Mouse (Mus musculus) neural tube, embryonic 13.5 days (tissue): Measurements from ENCODE around the gene Gm21969. TPM values are rescaled to one million over a fixed set of nuclear protein-coding genes. Genes with fewer than 3 reads are reported as not detected.
A peak's percentile ranks its signal among the peaks of the same experiment; 100 is the strongest.

Experiments
- ATAC-seq: fragments of 200-750 bp; cut with Nextera tagmentation; 2 replicates; pipeline ENCODE4 v1.8.0; 2017; ENCODE audit warnings: low read depth, mild to moderate bottlenecking, moderate TSS enrichment, moderate library complexity
- H3K27ac ChIP-seq: fragments of 300-500 bp; sonication (generic); replicated peaks from 2 replicates; pipeline ENCODE4 v1.5.1; 2015; ENCODE audit warnings: moderate library complexity, mild to moderate bottlenecking, inconsistent platforms
- H3K27me3 ChIP-seq: fragments of 300-500 bp; sonication (generic); 2 replicates; pipeline ENCODE4 v1.6.1; 2015; ENCODE audit warnings: mild to moderate bottlenecking, inconsistent platforms
- H3K36me3 ChIP-seq: fragments of 300-500 bp; sonication (generic); 2 replicates; pipeline ENCODE4 v1.6.1; 2015; ENCODE audit warnings: mild to moderate bottlenecking, inconsistent platforms
- H3K4me1 ChIP-seq: fragments of 300-500 bp; sonication (generic); replicated peaks from 2 replicates; pipeline ENCODE4 v1.6.1; 2015; ENCODE audit warnings: inconsistent platforms
- H3K4me2 ChIP-seq: fragments of 300-500 bp; sonication (generic); 2 replicates; pipeline ENCODE4 v1.6.1; 2015; ENCODE audit warnings: inconsistent platforms, mild to moderate bottlenecking, moderate library complexity
- H3K4me3 ChIP-seq: fragments of 300-500 bp; sonication (generic); 2 replicates; pipeline ENCODE4 v1.5.1; 2015; ENCODE audit warnings: mild to moderate bottlenecking, inconsistent platforms
- H3K9ac ChIP-seq: fragments of 300-500 bp; sonication (generic); 2 replicates; pipeline ENCODE4 v1.6.1; 2015; ENCODE audit warnings: moderate library complexity, mild to moderate bottlenecking, inconsistent platforms
- H3K9me3 ChIP-seq: fragments of 300-500 bp; sonication (generic); 2 replicates; pipeline ENCODE4 v1.6.1; 2016; ENCODE audit warnings: inconsistent platforms
- WGBS: fragments of 180-500 bp; shearing (Covaris S2); methylation state at CpG from one replicate; pipeline ENCODE4 v1.1.7; 2015; 5-methylcytosine and 5-hydroxymethylcytosine counted together
- polyA plus RNA-seq: library from polyadenylated mRNA; unstranded; fragments of >200 nt; fragmentation: Nextera tagmentation; extraction: Ambion mirVana; gene quantifications from 2 replicates; pipeline ENCODE4 v1.2.1, GENCODE M21; 2015

The Gm21969 gene
- polyA plus RNA-seq, 1 experiment from 2014 or later = not detected

- ATAC-seq = no peak
- Histone ChIP-seq H3K9me3 (no peaks in the 10 kb centered on the region), H3K27me3 (no peaks in the 10 kb centered on the region), H3K27ac (no peak overlapping the region), H3K36me3 (peaks cover 47% of the 10 kb centered on the region), H3K9ac (no peak overlapping the region), H3K4me2 (no peak overlapping the region), H3K4me1 (peaks cover 30% of the 10 kb centered on the region), H3K4me3 (no peak overlapping the region)
- WGBS = 93% methylated on average over 5 of the region's 5 CpGs
These were observed 3.7 kb downstream of the Gm21969 start for GRCm38 (mm10) chr4:139606732-139607131.

- no peak for ATAC-seq
- Histone ChIP-seq H3K9me3 (0 out of 2 replicates have a peak, but pooled peaks cover 3% of the 10 kb centered on the region), H3K36me3 (peaks cover 58% of the 10 kb centered on the region), H3K27me3 (no peaks in the 10 kb centered on the region), H3K9ac (no peak overlapping the region), H3K4me3 (no peak overlapping the region), H3K4me2 (no peak overlapping the region), H3K27ac (no peak overlapping the region), H3K4me1 (peaks cover 17% of the 10 kb centered on the region)
- WGBS = 76% methylated on average over 4 of the region's 4 CpGs
These were observed 6.0 kb downstream of the Gm21969 start for GRCm38 (mm10) chr4:139608975-139609374.

- Histone ChIP-seq H3K4me3 (no peak overlapping the region), H3K9ac (no peak overlapping the region; the same call in 1 of the 2 replicates), H3K36me3 (peaks cover 63% of the 10 kb centered on the region), H3K4me1 (peaks cover 18% of the 10 kb centered on the region), H3K9me3 (0 out of 2 replicates have a peak, but pooled peaks cover 3% of the 10 kb centered on the region), H3K4me2 (no peak overlapping the region), H3K27ac (peak overlapping the region; percentile 69), H3K27me3 (no peaks in the 10 kb centered on the region)
- 0 out of 2 replicates have a peak, but pooled peaks have one; percentile 9 for ATAC-seq
- 50% methylated on average over 6 of the region's 6 CpGs for WGBS
These were observed 8.0 kb downstream of the Gm21969 start for GRCm38 (mm10) chr4:139610954-139611353.

- WGBS = 6% methylated on average over 10 of the region's 10 CpGs
- ATAC-seq = peak; percentile 60; the same call in 1 of the 2 replicates
- H3K27me3 ChIP-seq = no peaks in the 10 kb centered on the region
- peaks cover 63% of the 10 kb centered on the region for H3K36me3 ChIP-seq
- H3K4me1 ChIP-seq = peaks cover 23% of the 10 kb centered on the region
- H3K4me2 ChIP-seq = peak overlapping the region; percentile 37
- peak overlapping the region; percentile 9; the same call in 1 of the 2 replicates for H3K4me3 ChIP-seq
- 0 out of 2 replicates have a peak, but pooled peaks cover 3% of the 10 kb centered on the region for H3K9me3 ChIP-seq
- H3K27ac ChIP-seq = peak overlapping the region; percentile 69
- no peak overlapping the region for H3K9ac ChIP-seq
These were observed 8.6 kb downstream of the Gm21969 start for GRCm38 (mm10) chr4:139611542-139611953.

GRCm38 (mm10) chr4:139614524-139615260, 11.7 kb downstream of the Gm21969 start:
- no peak overlapping the region for H3K27ac ChIP-seq
- no peak overlapping the region for H3K4me2 ChIP-seq
- H3K9ac ChIP-seq = 0 out of 2 replicates have a peak overlapping the region, but pooled peaks have one; percentile 5
- no peak overlapping the region for H3K4me3 ChIP-seq
- no peaks in the 10 kb centered on the region for H3K27me3 ChIP-seq
- H3K36me3 ChIP-seq = peaks cover 42% of the 10 kb centered on the region
- H3K9me3 ChIP-seq = 0 out of 2 replicates have a peak, but pooled peaks cover 3% of the 10 kb centered on the region
- WGBS = 92% methylated on average over 21 of the region's 21 CpGs
- H3K4me1 ChIP-seq = peaks cover 34% of the 10 kb centered on the region
- ATAC-seq = no peak

GRCm38 (mm10) chr4:139616276-139617000, 13.5 kb downstream of the Gm21969 start:
- Histone ChIP-seq H3K36me3 (peaks cover 42% of the 10 kb centered on the region), H3K9ac (peak overlapping the region; percentile 50), H3K4me3 (peak overlapping the region; percentile 25), H3K9me3 (0 out of 2 replicates have a peak, but pooled peaks cover 3% of the 10 kb centered on the region), H3K27me3 (no peaks in the 10 kb centered on the region), H3K4me2 (peak overlapping the region; percentile 43), H3K4me1 (peaks cover 22% of the 10 kb centered on the region), H3K27ac (peak overlapping the region; percentile 11)
- 19% methylated on average over 24 of the region's 24 CpGs for WGBS
- ATAC-seq = no peak; the same call in 1 of the 2 replicates

GRCm38 (mm10) chr4:139617001-139617364, 14.0 kb downstream of the Gm21969 start:
- H3K4me1 ChIP-seq = peaks cover 23% of the 10 kb centered on the region
- 0 out of 2 replicates have a peak, but pooled peaks cover 3% of the 10 kb centered on the region for H3K9me3 ChIP-seq
- H3K4me2 ChIP-seq = peak overlapping the region; percentile 43
- ATAC-seq = no peak
- WGBS = 80% methylated on average over 3 of the region's 3 CpGs
- no peaks in the 10 kb centered on the region for H3K27me3 ChIP-seq
- peaks cover 42% of the 10 kb centered on the region for H3K36me3 ChIP-seq
- 0 out of 2 replicates have a peak overlapping the region, but pooled peaks have one; percentile 50 for H3K9ac ChIP-seq
- peak overlapping the region; percentile 11; the same call in 1 of the 2 replicates for H3K27ac ChIP-seq
- H3K4me3 ChIP-seq = 0 out of 2 replicates have a peak overlapping the region, but pooled peaks have one; percentile 25

- no peak for ATAC-seq
- no peaks in the 10 kb centered on the region for H3K9me3 ChIP-seq
- no peak overlapping the region for H3K9ac ChIP-seq
- H3K27ac ChIP-seq = no peak overlapping the region
- no peaks in the 10 kb centered on the region for H3K27me3 ChIP-seq
- no peak overlapping the region for H3K4me2 ChIP-seq
- H3K36me3 ChIP-seq = peaks cover 22% of the 10 kb centered on the region
- 85% methylated on average over 6 of the region's 6 CpGs for WGBS
- H3K4me3 ChIP-seq = no peak overlapping the region
- peaks cover 42% of the 10 kb centered on the region for H3K4me1 ChIP-seq
These were observed 16.8 kb downstream of the Gm21969 start for GRCm38 (mm10) chr4:139619765-139620164.

- Histone ChIP-seq H3K9me3 (no peaks in the 10 kb centered on the region), H3K36me3 (no peaks in the 10 kb centered on the region), H3K27ac (peak within 1 kb of the TSS; percentile 88), H3K9ac (peak within 1 kb of the TSS; percentile 77), H3K4me1 (peaks cover 29% of the 10 kb centered on the region), H3K27me3 (no peaks in the 10 kb centered on the region), H3K4me2 (peak within 1 kb of the TSS; percentile 70), H3K4me3 (peak within 1 kb of the TSS; percentile 62)
- under 1% methylated on average over 33 of the region's 38 CpGs for WGBS
- peak; percentile 100 for ATAC-seq
These were observed 19.6 kb downstream of the Gm21969 start, which contains the start of gene Aldh4a1 for GRCm38 (mm10) chr4:139622373-139623282. Gene Aldh4a1, plus strand, starts transcription at chr4:139622866.

GRCm38 (mm10) chr4:139623434-139624115, 20.6 kb downstream of the Gm21969 start:
- Histone ChIP-seq H3K9me3 (no peaks in the 10 kb centered on the region), H3K4me1 (peaks cover 27% of the 10 kb centered on the region), H3K27ac (peak overlapping the region; percentile 88; the same call in 1 of the 2 replicates), H3K4me3 (peak overlapping the region; percentile 62), H3K36me3 (no peaks in the 10 kb centered on the region), H3K9ac (peak overlapping the region; percentile 77), H3K27me3 (no peaks in the 10 kb centered on the region), H3K4me2 (peak overlapping the region; percentile 70)
- WGBS = 16% methylated on average over 21 of the region's 21 CpGs
- ATAC-seq = no peak

GRCm38 (mm10) chr4:139624116-139624489, 21.1 kb downstream of the Gm21969 start:
- Histone ChIP-seq H3K4me3 (peak overlapping the region; percentile 62), H3K36me3 (no peaks in the 10 kb centered on the region), H3K9ac (peak overlapping the region; percentile 77), H3K27ac (no peak overlapping the region), H3K4me1 (peaks cover 27% of the 10 kb centered on the region), H3K27me3 (no peaks in the 10 kb centered on the region), H3K4me2 (peak overlapping the region; percentile 70), H3K9me3 (no peaks in the 10 kb centered on the region)
- WGBS = 55% methylated on average over 5 of the region's 5 CpGs
- ATAC-seq = no peak
